Mouse (Mus musculus) stomach, postnatal 0 days (tissue): Measurements from ENCODE around the gene Prkcq.
"Not testable (repeated sequence)": the region's sequence is repeated elsewhere in the genome, so short reads cannot be mapped to it uniquely, and the experiment has no call there.

Source experiments
- CTCF ChIP-seq: IDR thresholded peaks from 2 replicates; pipeline ENCODE4 v1.5.1; 2016; ENCODE audit warnings: antibody characterized with exemption, low read depth, mild to moderate bottlenecking, moderate library complexity
- EP300 ChIP-seq: optimal IDR thresholded peaks from 2 replicates; pipeline ENCODE3; 2016; ENCODE audit warnings: antibody characterized with exemption

GRCm38 (mm10) chr2:11346419-11346818 lies 174.5 kb downstream of the Prkcq start:
- not testable (repeated sequence) for TF ChIP-seq CTCF, EP300
